Mouse (Mus musculus): ENCODE data around the gene Mxra7. TPM values are rescaled to one million over a fixed set of nuclear protein-coding genes. Genes with fewer than 3 reads are reported as not detected.
A peak's percentile ranks its signal among the peaks of the same experiment; 100 is the strongest.

Mxra7 gene
- 2.0 and 2.5 TPM in 2 replicates for polyA plus RNA-seq (2015; fragmentation: Nextera tagmentation; extraction: Ambion mirVana)

DNA sequence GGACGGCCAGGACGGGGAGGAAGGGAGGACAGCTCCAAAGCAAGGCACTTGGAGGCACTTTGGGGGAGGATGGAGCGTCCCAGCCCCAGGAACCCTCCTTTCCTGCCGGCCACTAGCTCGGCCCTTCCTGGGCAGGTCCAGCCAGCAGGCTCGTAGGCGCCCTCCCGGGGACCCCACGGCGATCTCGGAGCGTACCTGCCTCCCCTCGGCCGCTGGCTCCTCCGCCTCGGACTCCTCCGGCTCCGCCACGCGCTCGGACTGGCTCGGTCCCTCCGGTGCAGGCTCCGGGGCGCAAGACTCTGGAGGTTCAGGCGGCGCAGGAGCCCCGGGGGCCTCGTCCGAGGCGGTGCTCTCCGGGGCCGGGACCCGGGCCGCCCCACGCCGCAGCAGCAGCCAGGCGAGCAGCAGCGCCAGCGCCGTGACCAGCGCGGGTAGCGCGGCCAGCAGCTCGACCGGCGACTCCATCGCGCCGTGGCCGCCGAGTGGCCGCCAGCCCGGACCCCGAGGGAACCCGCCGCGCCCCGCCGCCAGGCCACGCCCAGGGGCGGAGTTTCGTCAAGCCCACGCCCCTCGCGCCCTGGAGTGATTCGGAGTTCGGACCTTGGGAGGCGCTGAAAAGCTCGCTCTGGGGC lies at the start of gene Mxra7:
Gene Mxra7 (minus strand): TSS at position 513 of the 632 bp plus-strand sequence.
- Histone ChIP-seq H3K9me3 (replicated peaks) (no peaks in the 10 kb centered on the region), H3K4me2 (peak within 1 kb of the TSS; percentile 82), H3K9ac (peak within 1 kb of the TSS; percentile 73), H3K4me1 (replicated peaks) (peaks cover 19% of the 10 kb centered on the region), H3K4me3 (replicated peaks) (peak within 1 kb of the TSS; percentile 63), H3K27me3 (peaks cover 32% of the 10 kb centered on the region), H3K27ac (no peak within 1 kb of the TSS), H3K36me3 (peaks cover 1% of the 10 kb centered on the region; the same call in 1 of the 2 replicates)
- ATAC-seq (ENCODE audit: low read depth): peak; percentile 61
- WGBS (ENCODE audit: insufficient replicate concordance): 1% methylated on average over 69 of the region's 71 CpGs
- DNase-seq: peak; percentile 67

DNA sequence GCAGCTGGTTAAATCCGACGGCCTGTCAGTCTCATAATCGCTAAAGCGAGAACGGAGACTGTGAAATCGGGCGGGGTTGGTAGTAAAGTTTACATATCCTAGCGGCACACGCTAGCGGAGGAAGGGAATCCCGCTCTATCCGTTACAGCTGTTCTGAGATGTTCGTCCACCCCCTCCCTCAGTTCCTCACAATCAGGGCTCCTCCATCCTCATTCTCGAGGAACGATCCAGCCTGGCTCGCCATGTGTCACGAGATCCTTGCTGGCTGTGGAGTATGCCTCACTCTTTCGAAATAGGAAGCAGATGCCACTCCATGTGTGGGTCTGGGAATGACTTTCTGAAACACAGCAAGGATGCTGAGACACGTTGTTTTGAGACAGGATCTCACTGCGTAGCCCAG lies 46.1 kb upstream of the Mxra7 start:
- H3K4me1 ChIP-seq (replicated peaks): no peaks in the 10 kb centered on the region
- peaks cover 45% of the 10 kb centered on the region for H3K36me3 ChIP-seq
- no peak overlapping the region for H3K4me3 ChIP-seq (replicated peaks)
- no peak overlapping the region for H3K27ac ChIP-seq
- H3K27me3 ChIP-seq: no peaks in the 10 kb centered on the region
- no peaks in the 10 kb centered on the region for H3K9me3 ChIP-seq (replicated peaks)
- no peak overlapping the region for H3K9ac ChIP-seq
- no peak overlapping the region for H3K4me2 ChIP-seq
- DNase-seq: no peak
- WGBS (ENCODE audit: insufficient replicate concordance): 84% methylated on average over 20 of the region's 20 CpGs
- ATAC-seq (ENCODE audit: low read depth): no peak

- H3K4me2 ChIP-seq: no peak overlapping the region
- 79% methylated on average over 9 of the region's 9 CpGs for WGBS (ENCODE audit: insufficient replicate concordance)
- ATAC-seq (ENCODE audit: low read depth) (no peak), DNase-seq (no peak)
- no peaks in the 10 kb centered on the region for H3K27me3 ChIP-seq
- no peak overlapping the region for H3K27ac ChIP-seq
- no peak overlapping the region for H3K9ac ChIP-seq
- no peaks in the 10 kb centered on the region for H3K9me3 ChIP-seq (replicated peaks)
- H3K4me3 ChIP-seq (replicated peaks): no peak overlapping the region
- peaks cover 46% of the 10 kb centered on the region for H3K36me3 ChIP-seq
- no peaks in the 10 kb centered on the region for H3K4me1 ChIP-seq (replicated peaks)
Observed at GRCm38 (mm10) chr11:116871538-116871937, 43.7 kb upstream of the Mxra7 start.

GRCm38 (mm10) chr11:116869641-116870040 lies 41.8 kb upstream of the Mxra7 start:
- no peaks in the 10 kb centered on the region for H3K27me3 ChIP-seq
- H3K4me1 ChIP-seq (replicated peaks): no peaks in the 10 kb centered on the region
- DNase-seq (no peak), ATAC-seq (ENCODE audit: low read depth) (no peak)
- H3K4me3 ChIP-seq (replicated peaks): no peak overlapping the region
- H3K9me3 ChIP-seq (replicated peaks): no peaks in the 10 kb centered on the region
- H3K9ac ChIP-seq: no peak overlapping the region
- 74% methylated on average over 4 of the region's 4 CpGs for WGBS (ENCODE audit: insufficient replicate concordance)
- H3K27ac ChIP-seq: no peak overlapping the region
- H3K36me3 ChIP-seq: peaks cover 49% of the 10 kb centered on the region
- no peak overlapping the region for H3K4me2 ChIP-seq

DNA sequence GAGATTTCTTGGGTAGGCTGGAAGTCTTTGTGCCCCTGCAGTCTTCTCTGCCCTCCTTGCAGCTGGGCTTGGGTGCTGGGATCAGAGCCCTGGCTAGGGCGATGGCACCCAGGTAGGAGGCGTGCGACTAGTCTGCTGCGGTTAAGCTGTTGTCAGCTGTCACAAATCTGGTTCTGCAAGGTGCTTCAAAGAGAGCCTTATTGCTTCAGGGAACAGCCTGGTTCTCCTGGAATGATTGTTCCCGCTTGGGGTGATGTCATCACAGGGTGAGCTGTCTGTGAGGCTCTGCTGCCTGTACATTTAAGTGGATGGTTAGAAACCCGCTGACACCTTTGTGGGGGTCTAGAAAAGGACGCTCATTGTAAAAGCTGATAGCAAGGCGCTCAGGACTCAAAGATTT lies 41.4 kb upstream of the Mxra7 start:
- Histone ChIP-seq H3K27ac (no peak overlapping the region), H3K4me3 (replicated peaks) (no peak overlapping the region), H3K9me3 (replicated peaks) (no peaks in the 10 kb centered on the region), H3K27me3 (no peaks in the 10 kb centered on the region), H3K9ac (no peak overlapping the region), H3K4me1 (replicated peaks) (no peaks in the 10 kb centered on the region), H3K36me3 (peaks cover 51% of the 10 kb centered on the region), H3K4me2 (no peak overlapping the region)
- DNase-seq: no peak
- ATAC-seq (ENCODE audit: low read depth): no peak
- 78% methylated on average over 8 of the region's 8 CpGs for whole genome bisulfite sequencing (ENCODE audit: insufficient replicate concordance)

- no peak overlapping the region for H3K9ac ChIP-seq
- H3K9me3 ChIP-seq (replicated peaks): no peaks in the 10 kb centered on the region
- ATAC-seq (ENCODE audit: low read depth) (no peak), DNase-seq (no peak)
- no peak overlapping the region for H3K4me3 ChIP-seq (replicated peaks)
- no peak overlapping the region for H3K27ac ChIP-seq
- no peak overlapping the region for H3K4me2 ChIP-seq
- WGBS (ENCODE audit: insufficient replicate concordance): 66% methylated on average over 3 of the region's 3 CpGs
- no peaks in the 10 kb centered on the region for H3K27me3 ChIP-seq
- no peaks in the 10 kb centered on the region for H3K4me1 ChIP-seq (replicated peaks)
- H3K36me3 ChIP-seq: peaks cover 47% of the 10 kb centered on the region
Observed at GRCm38 (mm10) chr11:116868129-116868528, 40.3 kb upstream of the Mxra7 start.

GRCm38 (mm10) chr11:116865945-116866585 lies 38.2 kb upstream of the Mxra7 start:
- H3K27me3 ChIP-seq: no peaks in the 10 kb centered on the region
- WGBS (ENCODE audit: insufficient replicate concordance): 73% methylated on average over 12 of the region's 12 CpGs
- DNase-seq (no peak), ATAC-seq (ENCODE audit: low read depth) (no peak)
- H3K36me3 ChIP-seq: peaks cover 49% of the 10 kb centered on the region
- H3K27ac ChIP-seq: no peak overlapping the region
- no peak overlapping the region for H3K4me3 ChIP-seq (replicated peaks)
- H3K9ac ChIP-seq: no peak overlapping the region
- H3K4me1 ChIP-seq (replicated peaks): no peaks in the 10 kb centered on the region
- H3K9me3 ChIP-seq (replicated peaks): no peaks in the 10 kb centered on the region
- no peak overlapping the region for H3K4me2 ChIP-seq

DNA sequence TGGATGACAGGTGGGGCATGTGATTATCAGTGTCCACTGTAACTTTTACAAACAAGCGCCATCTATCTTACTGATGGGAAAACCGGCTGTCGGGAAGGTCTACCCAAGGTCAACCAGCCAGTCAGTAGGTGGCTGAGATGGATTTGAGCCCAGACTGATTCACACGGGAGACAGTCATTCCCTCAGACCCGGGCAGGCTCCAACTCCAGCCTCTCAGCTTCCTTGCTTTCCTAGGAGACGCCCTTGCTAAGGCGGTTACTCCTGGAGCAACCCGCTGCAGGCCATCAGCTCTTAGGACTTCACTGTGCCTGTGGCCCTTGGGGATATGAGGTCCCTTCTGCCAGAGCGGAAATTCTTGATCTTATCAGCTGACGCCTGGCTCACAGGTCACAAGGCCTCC lies 36.6 kb upstream of the Mxra7 start:
- no peak for DNase-seq
- Histone ChIP-seq H3K9me3 (replicated peaks) (no peaks in the 10 kb centered on the region), H3K36me3 (peaks cover 49% of the 10 kb centered on the region), H3K27me3 (no peaks in the 10 kb centered on the region), H3K4me1 (replicated peaks) (no peaks in the 10 kb centered on the region), H3K9ac (no peak overlapping the region), H3K27ac (no peak overlapping the region), H3K4me2 (no peak overlapping the region), H3K4me3 (replicated peaks) (no peak overlapping the region)
- 64% methylated on average over 10 of the region's 10 CpGs for WGBS (ENCODE audit: insufficient replicate concordance)
- no peak for ATAC-seq (ENCODE audit: low read depth)

GRCm38 (mm10) chr11:116857183-116857850 lies 29.5 kb upstream of the Mxra7 start:
- H3K4me2 ChIP-seq: no peak overlapping the region
- DNase-seq: no peak
- 59% methylated on average over 12 of the region's 12 CpGs for WGBS (ENCODE audit: insufficient replicate concordance)
- no peaks in the 10 kb centered on the region for H3K27me3 ChIP-seq
- H3K27ac ChIP-seq: no peak overlapping the region
- no peak for ATAC-seq (ENCODE audit: low read depth)
- peaks cover 26% of the 10 kb centered on the region for H3K36me3 ChIP-seq
- H3K9ac ChIP-seq: no peak overlapping the region
- H3K4me1 ChIP-seq (replicated peaks): peaks cover 26% of the 10 kb centered on the region
- H3K9me3 ChIP-seq (replicated peaks): no peaks in the 10 kb centered on the region
- H3K4me3 ChIP-seq (replicated peaks): no peak overlapping the region

GRCm38 (mm10) chr11:116854279-116854678 lies 26.4 kb upstream of the Mxra7 start:
- DNase-seq (no peak), ATAC-seq (ENCODE audit: low read depth) (no peak)
- Histone ChIP-seq H3K4me3 (replicated peaks) (peak overlapping the region; percentile 98), H3K9ac (peak overlapping the region; percentile 92), H3K36me3 (peaks cover 35% of the 10 kb centered on the region), H3K27ac (peak overlapping the region; percentile 98), H3K9me3 (replicated peaks) (no peaks in the 10 kb centered on the region), H3K4me1 (replicated peaks) (peaks cover 40% of the 10 kb centered on the region), H3K4me2 (peak overlapping the region; percentile 90), H3K27me3 (no peaks in the 10 kb centered on the region)
- 19% methylated on average over 10 of the region's 10 CpGs for WGBS (ENCODE audit: insufficient replicate concordance)

- Histone ChIP-seq H3K4me2 (peak overlapping the region; percentile 90), H3K4me3 (replicated peaks) (peak overlapping the region; percentile 98), H3K9ac (peak overlapping the region; percentile 92), H3K27me3 (no peaks in the 10 kb centered on the region), H3K27ac (peak overlapping the region; percentile 98), H3K36me3 (peaks cover 35% of the 10 kb centered on the region), H3K4me1 (replicated peaks) (peaks cover 45% of the 10 kb centered on the region), H3K9me3 (replicated peaks) (no peaks in the 10 kb centered on the region)
- DNase-seq (peak; percentile 92), ATAC-seq (ENCODE audit: low read depth) (peak; percentile 84)
- under 1% methylated on average over 36 of the region's 36 CpGs for WGBS (ENCODE audit: insufficient replicate concordance)
Observed at GRCm38 (mm10) chr11:116853512-116853928, 25.7 kb upstream of the Mxra7 start.

Measured in liver, embryonic 13.5 days (tissue).